Mouse (Mus musculus) kidney, adult 8-10 months (tissue): ENCODE data around the gene Hist2h2bb.
"Not testable (repeated sequence)": the region's sequence is repeated elsewhere in the genome, so short reads cannot be mapped to it uniquely, and the experiment has no call there.

ENCODE experiments used
- DNase-seq, 2 experiments: peaks; one replicate each; pipeline ENCODE4 v3.0.0; 2022

The Hist2h2bb gene

DNA sequence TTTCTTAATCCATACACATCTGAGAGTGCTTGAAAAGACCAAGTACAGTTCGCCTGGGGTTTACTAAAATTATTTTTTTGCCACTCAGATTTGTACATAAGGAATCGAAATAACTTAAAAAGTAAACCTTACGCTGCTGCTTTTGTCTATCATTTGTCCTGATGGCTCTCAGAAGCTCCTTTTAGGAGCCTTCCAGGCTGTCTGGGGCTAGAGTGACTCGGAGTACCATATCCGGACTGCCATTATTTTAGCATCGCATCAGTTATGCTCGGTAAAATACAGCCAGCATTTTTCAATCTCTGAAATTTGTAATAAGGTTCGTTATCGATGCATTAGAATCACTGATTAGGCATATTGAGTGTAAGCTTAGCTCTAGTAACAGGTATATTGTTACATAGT lies 28.8 kb upstream of the Hist2h2bb start:
- no peak for DNase-seq

DNA sequence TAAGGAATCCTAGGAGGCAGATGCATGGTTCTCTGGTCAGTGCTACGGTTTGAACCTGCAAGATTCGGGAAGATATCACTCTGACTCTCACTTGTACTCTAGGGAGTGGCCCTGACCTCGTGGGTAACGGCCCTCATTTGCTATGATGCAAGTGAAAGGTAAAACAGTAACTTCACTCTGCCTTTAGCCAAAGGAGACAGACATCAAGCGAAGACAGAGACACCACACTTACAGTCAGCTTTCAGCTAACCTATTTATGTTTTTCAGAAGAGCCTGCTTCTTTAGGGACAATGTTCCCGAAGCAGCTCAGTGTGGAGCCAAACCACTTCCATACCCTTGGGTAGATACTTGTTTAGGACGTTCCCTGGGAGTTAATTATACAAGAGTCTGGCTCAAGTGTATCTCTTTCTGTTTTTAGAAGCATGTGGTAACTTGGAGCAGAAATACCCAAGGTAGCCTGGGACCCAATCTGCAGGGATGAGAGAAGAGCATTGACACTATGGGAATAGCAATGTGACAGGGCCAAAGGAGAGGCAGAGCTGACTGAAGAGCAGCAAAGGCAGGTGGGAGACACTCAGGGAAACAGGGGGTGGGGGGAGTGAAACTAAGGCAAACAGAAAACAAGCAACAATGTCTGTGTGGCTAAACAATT lies 25.5 kb upstream of the Hist2h2bb start:
- DNase-seq: peak in 1 of 2 experiments; percentile 41

DNA sequence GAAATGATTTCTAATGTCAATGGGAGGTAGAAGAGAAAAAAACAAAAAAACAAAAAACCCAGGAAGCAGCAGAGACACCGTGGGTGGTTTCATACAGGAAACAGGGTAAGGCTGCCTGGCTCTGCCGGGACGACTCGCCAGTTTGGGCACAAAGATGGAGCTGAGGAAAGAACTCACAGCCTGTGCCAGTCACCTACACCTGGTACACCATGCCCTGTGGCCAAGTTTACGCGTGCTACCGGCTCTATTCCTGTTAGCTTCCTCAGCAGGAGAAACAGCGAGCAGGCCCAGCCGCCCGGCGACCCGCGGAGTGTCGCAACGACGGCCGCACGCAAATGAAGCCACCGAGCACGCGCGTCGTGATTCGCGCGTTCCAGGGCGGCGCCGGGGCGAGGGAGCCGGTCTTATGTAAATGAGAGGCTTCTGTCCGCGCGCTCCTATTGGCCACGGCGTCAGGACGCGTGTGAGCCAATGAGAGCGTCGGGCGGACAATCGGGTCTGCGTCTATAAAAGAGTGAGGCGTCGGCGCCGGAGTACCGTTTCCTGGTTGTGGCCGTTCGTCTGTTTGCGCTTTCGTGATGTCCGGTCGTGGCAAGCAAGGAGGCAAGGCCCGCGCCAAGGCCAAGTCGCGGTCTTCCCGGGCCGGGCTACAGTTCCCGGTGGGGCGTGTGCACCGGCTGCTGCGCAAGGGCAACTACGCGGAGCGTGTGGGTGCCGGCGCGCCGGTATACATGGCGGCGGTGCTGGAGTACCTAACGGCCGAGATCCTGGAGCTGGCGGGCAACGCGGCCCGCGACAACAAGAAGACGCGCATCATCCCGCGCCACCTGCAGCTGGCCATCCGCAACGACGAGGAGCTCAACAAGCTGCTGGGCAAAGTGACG lies 24.3 kb upstream of the Hist2h2bb start, which contains the start of gene Hist2h2aa1:
TSS of gene Hist2h2aa1 (plus strand) at position 495 of the 884 bp plus-strand sequence.
- peak; percentile 87 for DNase-seq

DNA sequence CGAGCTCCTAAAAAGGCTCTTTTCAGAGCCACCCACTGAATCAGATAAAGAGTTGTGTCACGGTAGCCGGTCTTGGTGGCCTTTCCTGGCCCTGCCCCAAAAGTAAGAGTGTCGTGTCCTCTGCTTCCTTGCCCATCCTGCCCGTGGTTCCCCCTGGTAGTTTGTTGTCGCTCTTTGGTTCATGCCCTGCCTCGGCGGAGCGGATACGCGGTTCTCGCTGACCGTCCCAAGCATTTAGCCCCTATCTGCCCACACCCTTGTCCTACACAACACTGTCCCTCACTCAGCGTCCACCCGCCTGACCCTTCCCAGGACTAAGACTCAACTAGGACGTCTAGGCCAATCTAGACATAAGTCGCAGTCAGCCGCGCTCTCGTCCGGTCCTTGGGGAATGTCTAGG lies 23.5 kb upstream of the Hist2h2bb start:
- not testable (repeated sequence) for DNase-seq

DNA sequence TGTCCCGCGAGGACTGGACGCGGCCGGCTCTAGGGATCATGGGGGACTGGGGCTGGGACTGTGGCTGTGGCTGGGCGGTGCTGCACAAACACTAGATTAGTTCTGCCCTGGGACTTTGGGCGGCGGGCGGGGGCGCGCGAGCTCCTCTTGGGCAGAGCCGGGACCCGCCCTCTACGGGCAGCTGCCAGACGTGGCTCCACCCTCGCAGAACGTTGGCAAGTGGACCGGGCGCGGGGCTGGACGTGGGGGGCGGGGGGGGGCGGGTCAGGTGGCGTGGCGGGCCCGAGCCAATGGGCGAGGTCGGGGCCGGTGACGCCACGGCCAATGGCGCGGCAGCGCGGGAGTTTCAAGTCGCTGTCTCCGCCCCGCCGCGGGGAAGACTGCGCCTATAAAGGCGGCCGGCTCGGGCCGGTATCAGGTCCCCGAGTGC lies 23.1 kb upstream of the Hist2h2bb start, which contains the start of gene Hist2h3c1:
TSS of gene Hist2h3c1 (plus strand) at position 259 of the 430 bp plus-strand sequence.
- not testable (repeated sequence) for DNase-seq

DNA sequence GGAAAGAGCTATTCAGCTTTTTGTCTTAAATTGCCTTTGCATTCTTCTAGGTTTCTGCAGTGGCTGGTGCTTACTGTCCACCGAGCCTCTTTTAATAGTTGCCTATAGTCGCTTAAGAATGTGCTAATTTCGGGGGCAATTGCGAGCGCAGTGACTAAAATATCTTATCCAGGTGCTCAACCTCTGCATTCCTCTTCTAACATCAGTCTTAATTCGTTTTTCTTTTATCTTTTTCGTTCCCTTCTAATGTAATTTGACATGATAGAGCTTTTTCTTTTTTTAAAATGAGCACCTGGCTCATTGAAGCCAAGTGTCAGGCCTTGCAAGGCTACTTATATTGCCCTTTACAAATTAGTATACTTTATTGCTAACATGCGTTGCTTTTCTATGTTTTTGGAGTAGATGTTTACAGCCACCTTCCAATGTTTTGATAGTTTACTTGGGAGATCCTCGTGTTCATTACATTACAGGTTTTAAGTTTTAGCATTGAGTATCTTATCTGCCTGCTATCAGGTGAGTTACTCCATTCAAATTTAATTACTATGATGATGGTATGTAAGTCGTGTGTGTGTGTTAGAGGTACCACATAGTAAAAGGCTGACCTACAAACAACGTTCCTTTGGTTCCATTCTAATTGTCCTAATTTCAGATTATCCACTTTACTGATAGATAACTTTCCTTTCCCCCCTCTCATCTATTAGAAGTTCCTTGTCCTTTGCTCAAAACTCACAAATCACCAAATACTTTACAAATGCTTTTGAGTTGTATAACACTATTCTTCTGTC lies 22.0 kb upstream of the Hist2h2bb start:
- no peak for DNase-seq

DNA sequence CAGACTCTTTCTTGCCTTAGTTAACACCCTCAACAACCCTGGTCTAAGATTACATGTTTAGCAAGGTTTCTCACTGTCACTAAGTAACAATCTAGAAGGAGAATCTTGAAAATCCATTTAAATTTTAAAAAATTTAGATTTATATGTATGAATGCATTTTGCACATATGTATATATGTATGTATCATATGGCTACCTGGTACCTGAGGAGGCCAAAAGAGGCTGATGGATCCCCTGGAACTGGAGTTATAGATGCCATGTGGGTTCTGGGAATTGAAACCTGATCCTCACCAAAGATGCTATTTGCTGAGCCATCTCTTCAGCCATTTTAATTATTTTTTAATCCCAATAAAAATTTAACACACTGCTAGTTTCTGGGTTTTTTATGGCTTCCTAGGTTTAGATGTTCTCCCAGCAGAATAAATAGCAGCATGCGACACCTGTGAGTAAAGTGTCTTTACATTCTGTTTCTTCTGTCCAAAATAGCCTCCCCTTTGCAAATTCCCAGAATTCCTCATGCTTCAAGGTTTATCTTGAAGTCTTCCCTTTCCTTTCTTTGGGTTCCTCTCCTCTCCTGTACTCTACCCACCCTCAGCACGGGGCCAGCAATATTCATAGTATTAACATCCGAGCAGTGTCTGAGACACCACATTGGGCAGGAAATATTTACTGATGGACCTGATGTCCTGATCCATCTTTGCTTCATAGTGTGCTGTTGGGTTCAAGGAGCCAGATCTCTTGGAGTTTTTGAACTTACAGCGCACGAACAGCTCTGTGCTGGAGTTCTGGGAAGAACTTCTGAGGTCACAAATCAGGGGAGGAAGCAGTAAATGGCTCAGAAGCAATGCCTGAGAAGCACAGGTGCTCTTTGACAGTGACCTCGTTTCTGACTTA lies 21.2 kb upstream of the Hist2h2bb start:
- no peak for DNase-seq

DNA sequence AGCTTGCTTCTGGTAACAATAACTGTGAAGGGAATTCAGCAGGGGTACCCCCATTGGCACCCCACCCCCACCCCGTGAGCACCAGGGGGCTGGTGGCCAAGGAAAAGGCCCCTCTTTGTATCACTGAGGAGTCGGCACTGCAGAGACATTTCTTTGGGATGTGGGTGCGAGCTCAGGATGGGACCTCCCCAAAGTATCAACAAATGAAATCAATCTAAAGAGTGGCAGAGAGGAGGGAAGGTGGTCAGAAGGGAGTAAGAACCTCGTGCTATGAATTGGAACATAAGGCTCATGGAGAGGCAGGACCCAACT lies 20.6 kb upstream of the Hist2h2bb start:
- no peak for DNase-seq

DNA sequence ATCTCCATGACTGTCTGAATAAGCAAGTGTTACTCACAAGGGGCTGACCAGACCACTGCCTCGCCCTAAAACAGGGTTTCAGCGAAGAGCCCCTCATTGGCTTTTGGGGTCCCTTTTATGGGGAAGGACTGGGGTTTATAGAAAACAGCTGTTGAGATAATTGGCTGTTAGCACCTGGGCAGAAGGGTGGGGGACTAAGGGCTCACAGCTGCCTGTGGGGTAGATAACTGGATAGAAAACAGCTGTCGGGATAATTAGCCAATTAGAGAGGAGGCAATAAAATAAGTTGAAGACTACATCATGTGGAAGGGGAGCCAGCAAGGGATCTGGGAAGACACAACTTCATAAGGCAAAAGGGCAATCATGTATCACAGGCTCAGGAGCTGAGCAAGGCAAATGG lies 18.7 kb upstream of the Hist2h2bb start:
- no peak for DNase-seq

DNA sequence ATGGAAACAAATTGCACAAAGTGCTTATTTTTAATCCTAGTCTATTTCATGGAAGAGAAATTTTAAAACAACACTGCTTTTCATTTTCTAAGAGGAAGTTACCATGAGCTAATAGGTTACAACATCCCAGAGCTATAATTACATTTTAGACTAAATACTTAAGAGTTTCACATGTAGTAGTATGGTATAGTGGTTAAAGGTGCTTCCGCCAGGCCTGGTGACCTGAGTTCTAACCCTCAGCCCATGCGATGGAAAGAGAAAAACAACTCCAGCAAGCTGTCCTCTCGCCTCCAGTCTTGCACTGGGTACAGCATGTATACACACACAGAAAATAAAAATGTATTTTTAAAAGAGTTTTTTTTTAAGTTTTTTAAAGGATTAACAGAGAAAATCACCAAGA lies 17.8 kb upstream of the Hist2h2bb start:
- no peak for DNase-seq

DNA sequence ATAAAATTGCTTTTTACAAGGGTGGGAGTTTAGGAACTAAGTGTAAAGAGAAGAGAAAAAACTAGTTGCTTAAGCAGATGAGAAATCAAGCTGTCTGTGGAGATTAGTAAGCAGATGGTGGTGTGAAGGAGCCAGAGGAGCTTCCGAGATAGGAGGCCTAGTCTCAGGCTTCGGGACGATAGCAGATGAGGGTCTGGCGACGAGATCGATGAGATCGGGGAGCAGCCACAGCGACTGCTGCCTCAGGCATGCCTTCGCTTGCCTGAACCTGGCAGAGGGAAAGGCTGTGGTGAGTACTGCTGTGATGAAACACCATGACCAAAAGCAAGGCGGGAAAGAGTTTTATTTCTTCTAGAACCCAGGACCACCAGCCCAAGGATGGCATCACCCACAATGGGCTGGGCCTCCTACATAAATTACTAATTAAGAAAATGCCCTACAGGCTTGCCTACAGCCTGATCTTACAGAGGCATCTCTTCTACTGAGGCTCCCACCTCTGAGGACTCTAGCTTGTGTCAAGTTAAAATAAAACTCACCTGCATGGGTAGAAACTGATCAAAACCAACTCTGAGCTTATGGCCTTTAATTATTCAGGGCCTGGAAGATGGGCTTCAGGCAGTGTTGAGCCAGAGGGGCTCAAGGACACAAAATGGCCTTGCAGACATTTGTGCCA lies 14.7 kb upstream of the Hist2h2bb start:
- DNase-seq: no peak

DNA sequence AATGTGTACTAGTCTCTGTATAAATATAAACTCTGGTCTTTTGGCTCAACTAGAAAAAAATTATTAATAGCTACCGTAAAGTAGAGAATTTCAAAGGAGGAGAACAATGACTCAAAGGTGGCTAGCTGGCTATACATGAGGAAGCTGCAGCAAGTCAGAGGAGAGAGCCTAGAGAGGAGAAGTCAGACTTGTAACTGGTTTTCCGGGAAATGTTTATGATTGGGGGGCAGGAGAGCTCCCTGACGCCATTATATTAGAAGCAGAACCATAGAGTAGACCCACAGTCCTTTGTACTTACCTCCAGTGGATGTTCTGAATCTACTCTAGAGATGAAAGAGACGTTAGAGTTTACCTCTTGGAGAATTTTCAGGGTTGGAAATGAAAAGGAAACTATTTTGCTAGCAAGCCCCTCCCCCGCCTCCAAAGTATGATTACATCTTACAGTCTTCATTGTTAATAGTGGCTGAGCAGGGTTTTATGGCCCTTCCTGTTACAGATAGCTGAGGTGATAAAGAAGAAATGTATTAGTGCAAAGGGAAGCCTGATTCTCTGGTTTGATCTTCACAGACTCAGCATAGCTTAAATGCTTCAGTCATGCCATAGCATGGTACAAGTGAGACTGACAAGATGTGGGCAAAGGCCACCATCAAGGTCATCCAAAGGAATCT lies 13.5 kb upstream of the Hist2h2bb start:
- DNase-seq: no peak

DNA sequence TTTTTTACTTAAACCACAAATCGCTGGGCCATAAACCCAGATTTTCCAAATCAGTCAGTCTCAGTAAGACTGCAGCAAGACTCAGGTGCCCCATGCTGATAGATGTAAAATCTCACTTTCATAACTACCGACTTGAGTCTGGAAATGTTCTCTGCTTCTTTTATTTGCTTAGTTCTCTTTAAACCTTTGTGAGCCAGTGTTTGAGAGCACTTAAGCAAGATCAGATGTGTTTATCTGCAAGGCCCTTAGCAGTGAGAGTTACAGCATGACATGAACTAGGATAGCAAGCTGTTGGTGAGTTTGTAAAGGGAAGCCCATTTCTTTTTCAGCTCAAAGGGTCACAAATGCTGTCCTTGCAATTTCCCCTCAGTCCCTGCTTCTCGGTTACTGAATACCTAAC lies 12.4 kb upstream of the Hist2h2bb start:
- DNase-seq: no peak

DNA sequence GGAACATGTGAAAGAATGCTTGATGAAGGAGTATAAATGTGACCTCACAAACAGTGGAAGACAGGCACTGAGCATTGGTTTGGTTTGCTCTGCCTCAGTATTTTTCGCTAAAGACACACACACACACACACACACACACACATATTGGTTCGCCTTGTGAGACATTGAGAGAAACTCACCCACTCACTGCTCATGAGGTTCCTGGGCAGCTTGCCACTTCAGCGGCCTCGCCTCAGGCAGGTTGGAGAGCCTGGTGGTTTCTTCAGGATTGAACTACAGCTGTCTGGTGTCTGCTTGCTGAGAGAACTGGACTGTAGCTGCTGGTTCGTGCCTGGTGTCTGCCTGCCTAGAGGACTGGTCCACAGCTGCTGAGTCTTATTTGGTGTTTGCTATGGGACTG lies 9.3 kb upstream of the Hist2h2bb start:
- DNase-seq: no peak

DNA sequence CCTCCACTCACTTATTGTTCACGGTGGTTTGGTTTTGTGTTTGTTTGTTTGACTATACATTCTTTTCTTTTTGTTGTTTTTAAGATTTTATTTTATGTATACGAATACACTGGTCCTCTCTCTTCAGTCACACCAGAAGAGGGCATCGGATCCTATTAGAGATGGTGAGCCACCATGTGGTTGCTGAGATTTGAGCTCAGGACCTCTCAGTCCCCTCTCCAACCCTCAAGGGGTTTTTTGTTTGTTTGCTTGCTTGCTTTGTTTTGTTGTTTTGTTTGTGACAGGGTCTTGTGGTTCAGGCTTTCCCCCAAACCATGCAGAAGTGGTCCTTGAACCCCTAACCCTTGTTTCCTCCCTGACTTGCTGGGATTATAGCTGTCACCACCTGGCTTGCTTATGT lies 7.9 kb upstream of the Hist2h2bb start:
- no peak for DNase-seq

DNA sequence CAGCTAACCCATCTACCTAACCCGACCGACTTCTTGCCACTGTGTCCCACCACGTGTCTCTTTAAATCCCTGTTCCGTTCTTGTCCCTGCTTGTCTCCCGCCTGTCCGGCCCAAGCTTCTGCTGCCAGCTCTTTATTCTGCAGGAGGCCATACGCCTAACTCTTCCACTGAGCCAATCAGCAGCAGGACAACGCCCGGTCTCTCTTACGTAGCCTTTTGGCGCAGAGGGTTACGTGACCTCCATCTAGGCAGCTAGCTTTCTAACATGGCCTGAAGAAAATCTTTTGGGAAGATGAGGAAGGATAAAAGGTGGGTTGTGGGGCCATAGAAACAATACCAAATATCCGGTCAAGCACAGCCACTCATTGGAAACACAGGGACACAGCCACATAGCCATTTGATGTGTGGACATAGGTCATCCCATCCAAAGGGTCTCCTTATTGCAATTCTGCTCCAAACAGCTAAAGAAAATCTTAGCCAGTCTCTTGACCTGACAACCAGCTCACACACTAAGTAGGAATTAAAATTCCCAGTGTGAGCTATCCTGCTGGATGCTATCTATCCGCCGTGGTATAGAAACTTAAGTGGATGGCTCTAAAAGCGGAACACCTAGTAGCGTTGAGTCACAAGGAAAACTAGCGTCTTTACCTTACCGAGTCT lies 7.2 kb upstream of the Hist2h2bb start:
- peak; percentile 76 to 84 for DNase-seq

DNA sequence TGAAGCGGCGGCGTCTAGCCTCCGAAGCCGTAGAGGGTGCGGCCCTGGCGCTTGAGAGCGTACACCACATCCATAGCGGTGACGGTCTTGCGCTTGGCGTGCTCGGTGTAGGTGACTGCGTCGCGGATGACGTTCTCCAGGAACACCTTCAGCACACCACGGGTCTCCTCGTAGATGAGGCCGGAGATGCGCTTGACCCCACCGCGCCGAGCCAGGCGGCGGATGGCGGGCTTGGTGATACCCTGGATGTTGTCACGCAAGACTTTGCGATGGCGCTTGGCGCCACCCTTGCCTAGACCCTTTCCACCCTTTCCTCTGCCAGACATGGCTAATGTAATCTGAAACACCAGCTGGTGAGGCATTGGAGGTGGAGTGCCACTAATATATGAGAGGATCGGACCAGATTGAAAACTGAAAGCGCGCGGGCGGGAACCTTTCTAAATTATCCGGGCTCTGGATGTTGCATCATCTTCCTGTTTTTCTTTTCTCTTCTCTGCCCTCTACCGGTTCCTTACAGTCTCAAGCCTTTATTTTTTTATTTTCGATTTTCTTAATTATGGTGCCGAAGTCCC lies 6.5 kb upstream of the Hist2h2bb start, which contains the start of gene Hist2h4:
TSS of gene Hist2h4 (minus strand) at position 333 of the 572 bp plus-strand sequence.
- DNase-seq: peak; percentile 97

DNA sequence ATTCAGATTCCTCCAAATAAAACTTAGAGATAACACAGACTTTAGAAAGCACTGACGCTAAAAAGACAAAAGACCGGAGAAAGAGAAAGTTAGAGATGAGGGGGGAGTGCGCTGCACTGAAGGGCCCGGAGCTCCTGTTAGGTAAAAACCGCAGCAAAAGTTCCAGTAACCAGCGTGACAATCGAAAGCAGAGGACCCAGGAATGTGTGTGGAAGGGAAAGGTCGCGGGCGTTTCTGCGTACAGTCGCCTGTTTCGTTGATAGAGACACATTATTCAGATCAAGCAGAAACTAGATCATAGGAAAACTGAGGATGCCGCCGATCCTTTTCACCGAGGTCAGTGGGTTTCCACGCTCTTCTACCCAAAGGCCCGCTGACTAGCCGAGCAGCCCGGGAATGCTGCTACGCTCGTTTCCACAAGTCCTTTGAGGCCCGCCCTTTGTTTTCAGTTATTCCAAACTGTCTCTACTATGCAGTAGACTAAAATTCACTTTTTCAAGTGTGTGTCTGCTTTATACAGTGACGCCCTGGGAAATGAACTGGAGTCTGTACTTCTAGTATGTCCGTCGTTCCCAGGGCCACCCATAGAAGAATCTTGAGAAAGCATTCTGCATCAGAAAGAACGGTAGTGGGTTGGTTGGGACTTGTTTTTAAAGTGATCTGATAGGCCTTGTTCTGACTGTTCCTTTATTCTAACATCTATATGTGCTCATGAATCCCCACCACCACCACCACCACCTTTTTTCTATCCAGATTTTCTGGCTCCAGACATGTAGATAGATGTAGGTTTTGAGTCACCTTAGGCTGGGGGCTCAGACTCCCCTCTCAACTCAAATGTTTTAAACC lies 5.8 kb upstream of the Hist2h2bb start:
- peak in 1 of 2 experiments; percentile 55 for DNase-seq

DNA sequence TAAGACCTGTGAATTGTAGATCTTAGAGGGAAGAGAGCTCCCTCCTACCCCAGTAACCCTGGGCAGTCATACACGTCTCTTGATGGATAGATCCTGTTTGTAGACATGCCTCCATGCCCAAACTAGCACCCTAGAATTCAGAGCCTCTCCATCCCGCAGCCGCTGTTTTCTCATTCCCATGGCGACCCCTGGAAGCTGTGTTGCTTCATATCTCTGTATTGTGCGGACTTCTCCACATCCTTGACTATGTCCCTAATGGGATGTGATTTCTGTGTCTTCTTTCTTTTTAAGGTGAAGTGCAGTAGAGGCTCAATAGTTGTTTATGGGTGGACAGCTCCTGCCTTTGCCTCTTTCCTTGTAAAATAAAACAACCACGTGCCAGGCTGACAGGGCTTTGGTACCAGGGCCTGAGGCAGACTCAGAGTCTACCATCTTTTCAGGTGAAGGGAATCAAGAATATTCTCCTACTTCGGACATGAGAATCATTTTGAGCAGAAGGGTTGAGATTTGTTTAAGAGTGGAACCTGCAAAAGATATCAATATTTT lies 5.1 kb upstream of the Hist2h2bb start:
- no peak for DNase-seq
